Mouse (Mus musculus) liver, adult 2 months (tissue): Measurements from ENCODE around the gene Oxnad1.

Experiments
- CTCF ChIP-seq: fragments of 200-500 bp; IDR thresholded peaks from 2 replicates; pipeline ENCODE4 v1.5.1; 2011; ENCODE audit warnings: low read depth, low read length, control low read depth
- POLR2A ChIP-seq: fragments of 200-500 bp; IDR thresholded peaks from 2 replicates; pipeline ENCODE4 v1.6.1; 2011; ENCODE audit warnings: low read length, control low read depth; ENCODE audit not compliant: insufficient read depth; ENCODE audit errors: extremely low read depth

DNA sequence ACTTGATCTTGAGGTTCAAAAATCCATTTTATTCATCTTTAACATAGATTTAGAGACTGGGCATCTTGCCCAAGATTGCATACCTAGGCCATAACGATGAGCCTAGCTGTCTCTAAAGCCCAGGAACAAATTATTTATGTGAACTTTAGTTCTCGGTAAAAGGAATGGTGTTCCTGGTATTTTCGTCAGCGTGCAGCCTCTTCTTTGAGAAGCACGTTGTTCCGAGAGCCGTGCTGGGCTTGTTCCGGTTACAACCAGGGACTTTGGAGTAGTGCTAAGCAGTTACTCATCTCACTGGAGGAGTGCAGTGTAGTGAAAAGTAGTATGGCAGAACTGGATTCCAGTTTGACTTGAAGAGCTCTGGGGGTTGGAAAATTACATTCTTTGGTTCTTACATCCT, 1.1 kb downstream of the Oxnad1 start:
- TF ChIP-seq CTCF = no peak
- TF ChIP-seq POLR2A = no peak
